Mouse (Mus musculus): ENCODE measurements around the gene Gm4969. TPM values are rescaled to one million over a fixed set of nuclear protein-coding genes. Genes with fewer than 3 reads are reported as not detected.

The Gm4969 gene
- polyA plus RNA-seq (2016; fragmentation: Nextera tagmentation; extraction: Ambion mirVana): 1.1 TPM in 2 replicates

DNA sequence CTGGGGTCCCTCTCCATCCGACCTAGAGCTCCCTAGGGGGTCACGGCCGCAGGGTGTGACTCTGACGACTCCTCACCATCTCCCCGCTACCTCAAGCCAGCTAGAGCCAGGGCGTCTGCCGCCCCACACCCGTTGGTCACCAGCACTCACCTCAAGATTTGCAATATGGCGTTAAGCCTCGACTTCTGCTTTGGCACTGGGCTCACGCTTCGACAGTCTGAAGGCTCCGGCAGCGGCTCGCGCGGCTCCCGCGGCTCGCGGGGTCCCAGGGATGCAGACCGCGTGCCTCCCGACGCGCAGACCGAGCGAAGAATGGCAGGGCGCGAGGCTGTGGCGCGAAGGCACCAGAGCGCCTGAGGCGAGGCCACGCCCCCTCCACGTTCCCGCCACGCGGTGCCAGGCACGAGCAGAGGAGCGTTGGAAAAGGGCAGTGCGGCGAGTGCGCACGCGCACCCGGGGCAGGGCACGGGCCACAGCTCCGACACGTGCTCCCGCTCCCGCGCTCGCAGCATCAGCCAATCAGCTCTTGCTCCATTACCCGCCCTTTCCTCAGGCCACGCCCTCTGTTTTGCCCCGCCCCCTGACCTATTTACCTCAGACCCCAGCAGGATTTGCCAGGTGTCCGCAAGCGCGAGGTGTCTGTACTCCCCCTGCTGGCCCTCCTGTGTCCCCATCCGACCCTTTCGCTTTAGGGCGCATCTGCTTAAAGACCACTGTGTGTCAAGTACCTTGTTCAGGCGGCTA, at the start of gene Gm4969:
Gene Gm4969, minus strand, starts transcription at position 341 of the 744 bp plus-strand sequence.
- peaks cover 14% of the 10 kb centered on the region for H3K9me3 ChIP-seq (replicated peaks)
- peaks cover 24% of the 10 kb centered on the region for H3K4me1 ChIP-seq
- 20% methylated on average over 62 of the region's 64 CpGs for WGBS
- DNase-seq (ENCODE audit: low spot score): peak; percentile 66
- peak within 1 kb of the TSS; percentile 36 for H3K4me3 ChIP-seq
- H3K36me3 ChIP-seq: peaks cover 5% of the 10 kb centered on the region; the same call in 1 of the 2 replicates
- H3K27ac ChIP-seq (replicated peaks): peak within 1 kb of the TSS; percentile 42; the same call in 1 of the 2 replicates
- peaks cover 18% of the 10 kb centered on the region for H3K27me3 ChIP-seq (ENCODE audit: low read depth, poor library complexity, severe bottlenecking)

DNA sequence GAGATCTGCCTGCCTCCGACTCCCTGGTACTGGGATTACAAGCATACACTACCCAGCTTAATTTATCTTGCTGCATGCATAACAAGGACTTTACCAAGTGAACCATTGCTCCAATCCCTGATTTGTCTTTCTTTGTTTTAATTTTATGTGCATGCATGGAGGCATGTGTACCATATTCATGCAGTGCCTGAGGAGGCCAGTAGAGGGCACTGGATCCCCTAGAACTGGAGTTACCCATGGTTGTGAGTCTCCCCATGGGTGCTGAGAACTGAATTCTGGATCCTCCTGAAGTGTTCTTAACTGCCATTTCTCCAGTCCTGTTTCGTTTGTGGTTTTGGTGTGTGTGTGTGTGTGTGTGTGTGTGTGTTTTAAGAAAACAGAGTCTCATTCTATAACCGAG, 48.8 kb upstream of the Gm4969 start:
- Histone ChIP-seq H3K27me3 (ENCODE audit: low read depth, poor library complexity, severe bottlenecking) (peaks cover 64% of the 10 kb centered on the region), H3K36me3 (no peaks in the 10 kb centered on the region), H3K4me3 (no peak overlapping the region), H3K9me3 (replicated peaks) (peaks cover 4% of the 10 kb centered on the region; the same call in 1 of the 2 replicates), H3K27ac (replicated peaks) (no peak overlapping the region), H3K4me1 (peaks cover 40% of the 10 kb centered on the region)
- 88% methylated on average over 3 of the region's 3 CpGs for WGBS
- DNase-seq (ENCODE audit: low spot score): no peak

DNA sequence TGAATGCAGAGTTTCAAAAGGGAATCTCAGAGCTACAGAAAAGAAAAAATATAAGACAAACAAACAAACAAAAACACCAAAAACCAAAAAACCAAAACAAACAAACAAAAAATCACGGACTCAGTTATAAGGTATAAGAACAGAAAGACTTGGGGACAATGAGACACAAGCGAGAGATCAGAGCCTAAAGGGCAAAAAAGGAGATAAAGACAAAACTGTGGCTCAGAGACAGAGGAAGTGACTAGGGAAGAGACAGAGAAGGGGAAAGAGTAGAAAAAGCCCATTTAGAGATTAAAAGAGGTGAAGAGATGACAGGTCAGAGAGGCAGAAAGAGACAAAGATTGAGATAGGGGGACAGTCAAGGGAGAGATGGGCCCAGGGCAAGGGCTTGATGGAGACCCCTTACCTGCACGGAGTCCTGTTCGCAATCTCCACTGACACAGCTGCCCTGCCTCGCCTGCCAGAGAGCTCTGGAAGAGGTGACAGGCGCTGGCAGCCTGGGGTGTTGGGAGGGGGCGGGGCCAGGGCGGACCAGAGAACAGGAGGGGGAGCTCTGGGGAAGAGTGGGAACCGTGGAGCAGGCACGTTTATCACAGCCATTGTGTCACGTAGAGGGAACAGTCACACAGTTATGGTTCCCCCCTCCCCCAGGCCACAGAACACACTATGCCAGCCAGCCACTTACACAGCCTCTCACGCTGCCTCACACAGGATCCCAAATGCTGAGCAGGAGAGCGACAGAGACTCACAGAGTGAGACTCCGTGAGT, 47.7 kb upstream of the Gm4969 start, which contains the start of gene Gipr:
Gene Gipr, minus strand, starts transcription at position 472 of the 768 bp plus-strand sequence.
- H3K4me1 ChIP-seq: peaks cover 36% of the 10 kb centered on the region
- H3K27me3 ChIP-seq (ENCODE audit: low read depth, poor library complexity, severe bottlenecking): peaks cover 68% of the 10 kb centered on the region
- peaks cover 4% of the 10 kb centered on the region; the same call in 1 of the 2 replicates for H3K9me3 ChIP-seq (replicated peaks)
- no peaks in the 10 kb centered on the region for H3K36me3 ChIP-seq
- 0 out of 2 replicates have a peak within 1 kb of the TSS, but pooled peaks have one; percentile 42 for H3K27ac ChIP-seq (replicated peaks)
- 16% methylated on average over 14 of the region's 14 CpGs for WGBS
- peak; percentile 31 for DNase-seq (ENCODE audit: low spot score)
- peak within 1 kb of the TSS; percentile 32 for H3K4me3 ChIP-seq

DNA sequence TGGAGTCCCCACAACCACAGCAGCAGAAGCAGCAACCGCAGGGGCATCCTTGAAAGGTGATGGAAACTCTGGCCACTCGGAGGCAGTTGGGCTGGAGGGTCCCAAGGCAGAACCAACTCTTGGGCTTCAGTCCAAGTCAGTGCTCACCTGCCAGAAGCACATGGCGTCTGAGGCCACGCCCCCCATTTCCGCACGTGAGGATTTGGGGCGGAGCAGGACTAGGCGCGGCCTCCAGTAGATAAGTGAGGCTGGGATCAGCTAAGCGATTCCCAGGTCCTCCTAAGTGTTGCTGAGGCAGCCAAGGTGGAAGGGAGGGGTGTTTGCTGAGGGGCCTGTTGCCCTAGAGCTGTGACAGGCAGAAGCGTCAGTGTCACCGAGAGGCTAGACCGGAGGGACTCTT, 46.8 kb upstream of the Gm4969 start:
- Histone ChIP-seq H3K4me1 (peaks cover 40% of the 10 kb centered on the region), H3K9me3 (replicated peaks) (peaks cover 4% of the 10 kb centered on the region; the same call in 1 of the 2 replicates), H3K27me3 (ENCODE audit: low read depth, poor library complexity, severe bottlenecking) (peaks cover 76% of the 10 kb centered on the region), H3K27ac (replicated peaks) (no peak overlapping the region), H3K36me3 (no peaks in the 10 kb centered on the region), H3K4me3 (peak overlapping the region; percentile 31)
- WGBS: 5% methylated on average over 13 of the region's 13 CpGs
- DNase-seq (ENCODE audit: low spot score): no peak

DNA sequence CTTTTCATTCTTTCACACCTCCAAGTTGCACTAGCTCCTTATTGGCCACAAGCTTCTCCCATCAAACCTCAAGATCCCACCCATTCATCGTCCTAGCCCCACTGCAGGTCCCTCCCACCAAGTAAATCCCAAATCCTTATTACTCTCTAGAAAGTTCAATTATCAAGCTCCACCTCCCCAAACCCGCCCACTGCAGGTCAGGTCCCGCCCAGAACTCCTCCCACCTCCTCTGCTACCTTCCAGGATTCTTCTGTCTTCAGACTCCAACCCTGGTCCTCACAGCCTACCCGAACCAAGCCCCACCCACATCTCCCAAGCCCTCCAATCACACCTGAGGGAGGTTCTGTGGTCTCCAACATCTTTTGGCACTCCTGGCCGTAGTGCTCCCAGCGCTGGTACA, 46.0 kb upstream of the Gm4969 start:
- peaks cover 43% of the 10 kb centered on the region for H3K4me1 ChIP-seq
- peaks cover 84% of the 10 kb centered on the region for H3K27me3 ChIP-seq (ENCODE audit: low read depth, poor library complexity, severe bottlenecking)
- peaks cover 4% of the 10 kb centered on the region; the same call in 1 of the 2 replicates for H3K9me3 ChIP-seq (replicated peaks)
- H3K36me3 ChIP-seq: no peaks in the 10 kb centered on the region
- H3K4me3 ChIP-seq: peak overlapping the region; percentile 31
- H3K27ac ChIP-seq (replicated peaks): no peak overlapping the region
- WGBS: under 1% methylated on average over 6 of the region's 6 CpGs
- peak; percentile 29 for DNase-seq (ENCODE audit: low spot score)

DNA sequence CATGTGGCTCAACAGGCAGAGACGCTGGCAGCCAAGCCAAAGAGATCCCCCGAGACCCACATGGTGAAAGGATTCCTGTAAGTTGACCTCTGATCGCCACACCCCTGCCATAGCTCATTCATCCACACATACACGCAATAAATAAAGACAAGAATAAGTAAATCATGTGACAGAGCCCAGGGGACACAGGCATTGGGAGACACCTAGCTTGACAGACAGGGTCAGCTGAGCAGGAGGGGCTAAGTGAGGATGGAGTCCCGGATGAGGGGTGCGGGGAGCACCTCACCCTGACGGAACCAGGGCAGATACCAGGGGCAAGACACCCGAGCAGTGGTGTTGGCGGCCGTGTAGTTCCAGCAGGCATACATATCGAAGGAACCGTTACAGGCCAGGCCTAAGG, 45.6 kb upstream of the Gm4969 start:
- Histone ChIP-seq H3K4me3 (no peak overlapping the region), H3K27ac (replicated peaks) (no peak overlapping the region), H3K9me3 (replicated peaks) (peaks cover 4% of the 10 kb centered on the region; the same call in 1 of the 2 replicates), H3K4me1 (peaks cover 45% of the 10 kb centered on the region), H3K36me3 (no peaks in the 10 kb centered on the region), H3K27me3 (ENCODE audit: low read depth, poor library complexity, severe bottlenecking) (peaks cover 89% of the 10 kb centered on the region)
- 30% methylated on average over 12 of the region's 12 CpGs for WGBS
- DNase-seq (ENCODE audit: low spot score): no peak

DNA sequence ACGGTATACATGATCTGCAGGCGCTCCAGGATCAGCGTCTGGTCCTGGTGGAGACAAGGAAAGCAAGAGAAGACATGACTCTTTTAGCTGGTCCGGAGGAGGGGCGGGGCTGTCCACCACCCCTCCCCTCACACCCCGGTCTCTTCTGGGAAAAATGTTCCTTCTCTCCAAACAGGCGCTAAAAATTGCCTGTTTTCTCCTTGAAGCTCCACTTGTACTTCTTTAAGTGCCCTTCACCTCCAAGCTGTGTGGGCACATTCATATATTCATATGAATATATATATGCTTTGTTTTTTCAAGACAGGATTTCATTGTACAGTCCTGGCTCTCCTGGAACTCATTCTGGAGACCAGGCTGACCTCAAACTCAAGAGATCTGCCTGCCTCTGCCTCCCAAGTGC, 44.8 kb upstream of the Gm4969 start:
- peaks cover 89% of the 10 kb centered on the region for H3K27me3 ChIP-seq (ENCODE audit: low read depth, poor library complexity, severe bottlenecking)
- no peak overlapping the region for H3K27ac ChIP-seq (replicated peaks)
- H3K9me3 ChIP-seq (replicated peaks): peaks cover 4% of the 10 kb centered on the region; the same call in 1 of the 2 replicates
- 89% methylated on average over 7 of the region's 7 CpGs for WGBS
- peaks cover 48% of the 10 kb centered on the region for H3K4me1 ChIP-seq
- H3K4me3 ChIP-seq: no peak overlapping the region
- no peaks in the 10 kb centered on the region for H3K36me3 ChIP-seq
- no peak for DNase-seq (ENCODE audit: low spot score)

DNA sequence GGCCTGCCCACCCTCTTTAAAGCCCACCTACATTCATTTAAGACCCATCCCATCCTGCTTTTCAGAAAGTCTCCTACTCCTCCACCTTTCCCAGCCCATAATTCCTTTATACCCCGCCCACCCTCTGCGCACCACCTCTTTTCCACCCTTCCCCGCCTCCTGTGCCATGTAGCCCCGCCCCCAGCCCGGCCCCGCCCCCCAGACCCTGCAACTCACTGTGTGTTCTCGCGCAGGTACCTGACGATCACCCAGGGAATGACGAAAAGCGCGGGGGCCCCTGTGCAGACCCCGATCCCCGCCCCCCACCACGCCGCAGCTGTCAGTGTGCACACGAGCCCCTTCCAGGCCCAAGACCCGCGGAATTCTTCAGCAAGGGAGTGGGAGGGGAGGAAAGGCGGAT, 41.9 kb upstream of the Gm4969 start:
- H3K36me3 ChIP-seq: peaks cover 5% of the 10 kb centered on the region; the same call in 1 of the 2 replicates
- peak overlapping the region; percentile 54 for H3K4me3 ChIP-seq
- peaks cover 54% of the 10 kb centered on the region for H3K4me1 ChIP-seq
- H3K9me3 ChIP-seq (replicated peaks): no peaks in the 10 kb centered on the region
- DNase-seq (ENCODE audit: low spot score): peak; percentile 61
- H3K27ac ChIP-seq (replicated peaks): no peak overlapping the region
- H3K27me3 ChIP-seq (ENCODE audit: low read depth, poor library complexity, severe bottlenecking): peaks cover 76% of the 10 kb centered on the region
- WGBS: 2% methylated on average over 20 of the region's 20 CpGs

DNA sequence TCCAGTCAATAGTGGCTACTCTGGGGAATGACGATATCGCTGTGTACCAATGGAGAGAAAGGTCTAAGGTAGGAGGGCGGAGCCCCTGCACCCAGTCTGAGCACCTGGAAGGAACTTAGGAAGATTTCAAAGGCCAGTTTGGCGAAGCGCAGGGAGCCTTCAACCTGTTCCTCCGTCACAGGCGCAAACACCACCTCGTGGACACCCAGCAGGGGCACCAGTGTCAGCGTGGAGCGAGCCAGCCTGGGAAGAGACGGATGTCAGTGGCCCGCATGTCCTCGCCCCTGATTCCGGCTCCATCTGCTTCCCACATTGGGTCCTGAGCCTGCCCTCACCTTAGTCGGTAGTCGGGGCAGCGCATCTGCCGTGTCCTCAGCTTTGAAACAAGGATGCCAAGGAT, 41.2 kb upstream of the Gm4969 start:
- H3K4me1 ChIP-seq: peaks cover 47% of the 10 kb centered on the region
- peaks cover 12% of the 10 kb centered on the region for H3K36me3 ChIP-seq
- H3K27ac ChIP-seq (replicated peaks): no peak overlapping the region
- DNase-seq (ENCODE audit: low spot score): no peak
- H3K9me3 ChIP-seq (replicated peaks): no peaks in the 10 kb centered on the region
- WGBS: 16% methylated on average over 18 of the region's 18 CpGs
- peaks cover 73% of the 10 kb centered on the region for H3K27me3 ChIP-seq (ENCODE audit: low read depth, poor library complexity, severe bottlenecking)
- peak overlapping the region; percentile 54 for H3K4me3 ChIP-seq

DNA sequence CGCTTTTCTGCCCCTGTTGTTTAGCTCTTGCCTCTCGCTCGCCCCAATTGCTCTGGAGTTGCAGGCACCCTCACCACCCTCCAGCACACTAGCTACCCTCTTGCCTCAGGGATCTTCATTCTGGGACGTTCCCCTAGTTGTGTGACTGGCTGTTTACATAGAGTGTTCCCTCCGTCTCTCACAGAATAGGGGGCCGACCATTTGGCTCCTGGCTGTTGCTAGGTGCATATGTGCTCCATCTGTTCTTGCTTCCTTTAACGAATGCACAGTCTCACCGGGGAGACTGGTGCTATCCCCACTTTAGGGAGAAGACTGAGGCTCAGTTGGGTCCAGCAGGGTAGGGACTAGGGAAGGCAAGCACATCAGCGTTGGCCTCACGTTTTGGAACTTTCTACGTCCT, 40.4 kb upstream of the Gm4969 start:
- Histone ChIP-seq H3K9me3 (replicated peaks) (no peaks in the 10 kb centered on the region), H3K36me3 (peaks cover 21% of the 10 kb centered on the region), H3K27me3 (ENCODE audit: low read depth, poor library complexity, severe bottlenecking) (peaks cover 65% of the 10 kb centered on the region), H3K4me1 (peaks cover 39% of the 10 kb centered on the region), H3K27ac (replicated peaks) (no peak overlapping the region; the same call in 1 of the 2 replicates), H3K4me3 (no peak overlapping the region)
- DNase-seq (ENCODE audit: low spot score): no peak
- 73% methylated on average over 11 of the region's 11 CpGs for WGBS

DNA sequence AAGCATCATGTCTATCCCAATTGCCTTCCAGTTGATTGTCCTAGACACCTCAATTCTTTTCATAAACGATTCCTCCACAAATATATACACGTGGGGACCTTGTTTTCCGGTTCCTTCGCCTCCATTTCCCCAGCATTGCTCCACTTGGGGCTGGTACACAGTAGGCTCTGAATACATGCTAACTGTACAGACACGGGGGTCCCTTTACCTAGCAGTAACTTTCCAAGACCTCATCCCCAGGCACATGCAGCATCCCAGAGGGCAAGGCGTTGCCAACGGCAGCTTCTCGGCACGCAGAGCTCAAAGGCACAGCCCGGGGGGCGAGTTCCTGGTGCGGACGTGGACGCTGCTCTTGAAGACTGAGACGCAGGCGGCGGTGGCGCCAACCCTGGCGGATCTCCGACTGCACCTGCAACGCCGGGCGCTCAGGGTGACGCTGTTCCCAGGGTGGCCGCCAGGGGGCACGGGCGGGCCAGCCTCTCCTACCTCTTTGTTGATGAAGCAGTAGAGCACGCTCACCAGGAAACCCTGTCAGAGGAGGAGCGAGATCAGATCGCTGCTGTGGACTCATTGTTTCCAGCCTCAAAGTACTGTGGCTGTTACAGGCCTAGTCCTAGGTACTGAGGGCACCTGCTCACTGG, 39.1 kb upstream of the Gm4969 start:
- Histone ChIP-seq H3K4me1 (peaks cover 36% of the 10 kb centered on the region), H3K36me3 (peaks cover 34% of the 10 kb centered on the region), H3K9me3 (replicated peaks) (no peaks in the 10 kb centered on the region), H3K27ac (replicated peaks) (peak overlapping the region; percentile 72), H3K27me3 (ENCODE audit: low read depth, poor library complexity, severe bottlenecking) (peaks cover 52% of the 10 kb centered on the region), H3K4me3 (peak overlapping the region; percentile 42)
- peak; percentile 93 for DNase-seq (ENCODE audit: low spot score)
- WGBS: 5% methylated on average over 30 of the region's 30 CpGs

DNA sequence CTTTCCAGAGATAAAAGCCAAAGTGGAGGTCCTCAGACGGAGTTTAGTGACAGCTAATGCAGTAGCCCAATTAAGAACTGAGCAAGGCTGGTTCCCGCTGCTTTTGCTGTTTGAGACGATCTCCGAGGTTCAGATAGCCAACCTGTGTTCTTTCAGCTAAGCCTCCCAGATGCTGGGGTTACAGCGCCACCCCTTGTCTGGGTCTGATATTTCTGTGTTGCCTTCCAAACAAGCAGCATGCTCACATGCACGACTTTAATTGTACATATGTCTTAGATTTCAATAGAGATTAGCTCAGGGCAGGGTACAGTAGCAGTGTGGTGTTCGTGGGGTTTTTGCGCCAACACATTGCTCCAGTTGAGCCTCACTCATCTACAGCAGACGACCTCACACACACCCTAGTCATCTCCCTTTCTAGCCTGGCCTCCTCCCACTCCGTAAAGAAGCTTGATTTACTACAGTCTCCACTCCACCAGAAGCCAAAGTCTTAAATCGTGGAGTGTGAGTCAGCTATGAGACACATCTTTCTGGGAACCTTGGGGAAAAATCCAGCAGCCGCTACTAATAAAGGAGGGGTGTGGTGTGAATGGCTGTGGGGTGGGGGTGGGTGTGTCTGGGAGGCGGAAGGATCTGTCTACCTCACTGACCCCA, 37.8 kb upstream of the Gm4969 start:
- WGBS: 68% methylated on average over 13 of the region's 13 CpGs
- DNase-seq (ENCODE audit: low spot score): no peak
- Histone ChIP-seq H3K9me3 (replicated peaks) (no peaks in the 10 kb centered on the region), H3K27me3 (ENCODE audit: low read depth, poor library complexity, severe bottlenecking) (peaks cover 43% of the 10 kb centered on the region), H3K36me3 (peaks cover 47% of the 10 kb centered on the region), H3K4me3 (no peak overlapping the region), H3K4me1 (peaks cover 41% of the 10 kb centered on the region), H3K27ac (replicated peaks) (no peak overlapping the region)
